Mouse (Mus musculus) stomach, postnatal 0 days (tissue): ENCODE data around the gene Ubr3. TPM values are rescaled to one million over a fixed set of nuclear protein-coding genes. Genes with fewer than 3 reads are reported as not detected.

Source experiments
- ATAC-seq: fragments of 200-750 bp; cut with Nextera tagmentation; 2 replicates; pipeline ENCODE4 v1.8.0; 2017; ENCODE audit not compliant: low FRiP score, low TSS enrichment
- DNase-seq: peaks from one replicate; pipeline ENCODE4 v3.0.0-alpha.2; 2016; ENCODE audit warnings: low spot score
- H3K27ac ChIP-seq: fragments of 300-500 bp; sonication (generic); replicated peaks from 2 replicates; pipeline ENCODE4 v1.5.1; 2014; ENCODE audit warnings: mild to moderate bottlenecking, control low read depth
- H3K27me3 ChIP-seq: fragments of 300-500 bp; sonication (generic); 2 replicates; pipeline ENCODE4 v1.6.1; 2014; ENCODE audit warnings: low read length; ENCODE audit not compliant: control insufficient read depth, insufficient read depth
- H3K36me3 ChIP-seq: fragments of 300-500 bp; sonication (generic); 2 replicates; pipeline ENCODE4 v1.6.1; 2014; ENCODE audit warnings: low read length, mixed read lengths; ENCODE audit not compliant: control insufficient read depth, insufficient read depth
- H3K4me1 ChIP-seq: fragments of 300-500 bp; sonication (generic); replicated peaks from 2 replicates; pipeline ENCODE4 v1.6.1; 2014; ENCODE audit warnings: antibody characterized with exemption; ENCODE audit not compliant: control insufficient read depth, insufficient read depth
- H3K4me2 ChIP-seq: fragments of 300-500 bp; sonication (generic); replicated peaks from 2 replicates; pipeline ENCODE4 v1.6.1; 2014; ENCODE audit warnings: low read depth, mild to moderate bottlenecking, control low read depth, moderate library complexity
- H3K4me3 ChIP-seq: fragments of 300-500 bp; sonication (generic); 2 replicates; pipeline ENCODE4 v1.5.1; 2014; ENCODE audit warnings: low read depth, low read length, control low read depth
- H3K9ac ChIP-seq: fragments of 300-500 bp; sonication (generic); 2 replicates; pipeline ENCODE4 v1.6.1; 2014; ENCODE audit warnings: mild to moderate bottlenecking, low read length, control low read depth, mixed read lengths
- H3K9me3 ChIP-seq: fragments of 300-500 bp; sonication (generic); 2 replicates; pipeline ENCODE4 v1.6.1; 2016; ENCODE audit warnings: low read length; ENCODE audit not compliant: control insufficient read depth
- CTCF ChIP-seq: IDR thresholded peaks from 2 replicates; pipeline ENCODE4 v1.5.1; 2016; ENCODE audit warnings: antibody characterized with exemption, low read depth, mild to moderate bottlenecking, moderate library complexity
- EP300 ChIP-seq: optimal IDR thresholded peaks from 2 replicates; pipeline ENCODE3; 2016; ENCODE audit warnings: antibody characterized with exemption
- WGBS: fragments of 180-500 bp; shearing (Covaris S2); extraction: QIAGEN DNeasy Blood & Tissue Kit; methylation state at CpG from one replicate; pipeline ENCODE4 v1.1.7; 2014; 5-methylcytosine and 5-hydroxymethylcytosine counted together
- polyA plus RNA-seq: library from polyadenylated mRNA; unstranded; fragments of >200 nt; fragmentation: Nextera tagmentation; extraction: Ambion mirVana; gene quantifications from 2 replicates; pipeline ENCODE4 v1.2.1, GENCODE M21; 2015

Gene Ubr3
- polyA plus RNA-seq, 1 experiment from 2014 or later: 7.9 TPM

GRCm38 (mm10) chr2:69885451-69886305, 11.4 kb upstream of the Ubr3 start, which contains the start of gene Mettl5:
Gene Mettl5, minus strand, starts transcription at chr2:69885615.
- TF ChIP-seq EP300: no peak
- TF ChIP-seq CTCF: peak; percentile 80
- peak within 1 kb of the TSS; percentile 60 for H3K9ac ChIP-seq
- no peaks in the 10 kb centered on the region for H3K9me3 ChIP-seq
- peak; percentile 93 for DNase-seq
- H3K4me1 ChIP-seq: no peaks in the 10 kb centered on the region
- H3K4me2 ChIP-seq: peak within 1 kb of the TSS; percentile 48
- H3K27me3 ChIP-seq: no peaks in the 10 kb centered on the region
- WGBS: 2% methylated on average over 45 of the region's 45 CpGs
- H3K27ac ChIP-seq: peak within 1 kb of the TSS; percentile 26
- H3K36me3 ChIP-seq: no peaks in the 10 kb centered on the region
- ATAC-seq: peak; percentile 98
- H3K4me3 ChIP-seq: peak within 1 kb of the TSS; percentile 45

GRCm38 (mm10) chr2:69888957-69889356, 8.1 kb upstream of the Ubr3 start:
- Histone ChIP-seq H3K4me1 (no peaks in the 10 kb centered on the region), H3K27ac (no peak overlapping the region), H3K9me3 (no peaks in the 10 kb centered on the region), H3K9ac (no peak overlapping the region), H3K4me2 (no peak overlapping the region), H3K4me3 (no peak overlapping the region), H3K36me3 (no peaks in the 10 kb centered on the region), H3K27me3 (no peaks in the 10 kb centered on the region)
- no peak for TF ChIP-seq CTCF
- no peak for TF ChIP-seq EP300
- 74% methylated on average over 2 of the region's 2 CpGs for WGBS
- DNase-seq (no peak), ATAC-seq (no peak)

- H3K36me3 ChIP-seq: no peaks in the 10 kb centered on the region
- ATAC-seq: no peak
- H3K9ac ChIP-seq: no peak overlapping the region
- H3K9me3 ChIP-seq: no peaks in the 10 kb centered on the region
- no peak overlapping the region for H3K4me2 ChIP-seq
- no peak overlapping the region for H3K4me3 ChIP-seq
- DNase-seq: no peak
- no peaks in the 10 kb centered on the region for H3K27me3 ChIP-seq
- TF ChIP-seq CTCF: no peak
- TF ChIP-seq EP300: no peak
- H3K4me1 ChIP-seq: no peaks in the 10 kb centered on the region
- 63% methylated on average over 7 of the region's 7 CpGs for WGBS
- no peak overlapping the region for H3K27ac ChIP-seq
Observed at GRCm38 (mm10) chr2:69890843-69891242, 6.2 kb upstream of the Ubr3 start.

- DNase-seq: no peak
- no peaks in the 10 kb centered on the region for H3K9me3 ChIP-seq
- H3K4me3 ChIP-seq: no peak overlapping the region
- no peak overlapping the region for H3K27ac ChIP-seq
- TF ChIP-seq CTCF (no peak), EP300 (no peak)
- no peak for ATAC-seq
- H3K36me3 ChIP-seq: no peaks in the 10 kb centered on the region
- no peak overlapping the region for H3K4me2 ChIP-seq
- no peak overlapping the region for H3K9ac ChIP-seq
- 69% methylated on average over 1 of the region's 1 CpGs for WGBS
- H3K27me3 ChIP-seq: no peaks in the 10 kb centered on the region
- no peaks in the 10 kb centered on the region for H3K4me1 ChIP-seq
Observed at GRCm38 (mm10) chr2:69893145-69893544, 3.9 kb upstream of the Ubr3 start.

GRCm38 (mm10) chr2:69893891-69894290, 3.2 kb upstream of the Ubr3 start:
- TF ChIP-seq EP300: no peak
- TF ChIP-seq CTCF: no peak
- no peak overlapping the region for H3K4me3 ChIP-seq
- DNase-seq (no peak), ATAC-seq (no peak)
- WGBS: 74% methylated on average over 5 of the region's 5 CpGs
- H3K4me1 ChIP-seq: no peaks in the 10 kb centered on the region
- H3K27me3 ChIP-seq: no peaks in the 10 kb centered on the region
- no peak overlapping the region for H3K9ac ChIP-seq
- no peaks in the 10 kb centered on the region for H3K9me3 ChIP-seq
- H3K4me2 ChIP-seq: no peak overlapping the region
- H3K27ac ChIP-seq: no peak overlapping the region
- no peaks in the 10 kb centered on the region for H3K36me3 ChIP-seq

- H3K4me2 ChIP-seq: no peak overlapping the region
- no peak overlapping the region for H3K4me3 ChIP-seq
- H3K36me3 ChIP-seq: no peaks in the 10 kb centered on the region
- no peaks in the 10 kb centered on the region for H3K4me1 ChIP-seq
- WGBS: 62% methylated on average over 14 of the region's 14 CpGs
- no peaks in the 10 kb centered on the region for H3K9me3 ChIP-seq
- no peak overlapping the region for H3K9ac ChIP-seq
- TF ChIP-seq EP300 (no peak), CTCF (peak; percentile 57)
- DNase-seq (no peak), ATAC-seq (no peak)
- H3K27ac ChIP-seq: no peak overlapping the region
- H3K27me3 ChIP-seq: no peaks in the 10 kb centered on the region
Observed at GRCm38 (mm10) chr2:69895502-69896223, 1.4 kb upstream of the Ubr3 start.
